Mouse (Mus musculus): ENCODE results near the gene Ms4a15.

GRCm38 (mm10) chr19:10952021-10952939 is 40.8 kb downstream of the Ms4a15 start:
- TF ChIP-seq POLR2A (IDR thresholded peaks at IDR 0.05; ENCODE audit: low read depth, low read length) (no peak), MXI1 (IDR thresholded peaks at IDR 0.05; ENCODE audit: low read depth, low read length) (no peak), RCOR1 (conservative IDR thresholded peaks at IDR 0.05; ENCODE audit: low read depth, low read length) (no peak), ZKSCAN1 (IDR thresholded peaks at IDR 0.05; ENCODE audit: borderline replicate concordance, low read depth, low read length) (no peak), HCFC1 (IDR thresholded peaks at IDR 0.05; ENCODE audit: low read depth, low read length) (no peak), MAFK (IDR thresholded peaks at IDR 0.05; ENCODE audit: insufficient replicate concordance, low read length) (no peak), MEF2A (IDR thresholded peaks at IDR 0.05; ENCODE audit: borderline replicate concordance, low read depth, low read length) (no peak), EP300 (IDR thresholded peaks at IDR 0.05; ENCODE audit: low read length) (no peak), CHD1 (IDR thresholded peaks at IDR 0.05; ENCODE audit: low read depth, low read length) (no peak), CHD2 (IDR thresholded peaks at IDR 0.05; ENCODE audit: low read length) (no peak), ZC3H11A (IDR thresholded peaks at IDR 0.05; ENCODE audit: low read depth, low read length) (no peak), TBP (conservative IDR thresholded peaks at IDR 0.05; ENCODE audit: low read depth, low read length) (no peak), CTCF (conservative IDR thresholded peaks at IDR 0.05 in 1 of 2, IDR thresholded peaks at IDR 0.05 in 1 of 2; ENCODE audit: low read depth in 2 of 2, low read length in 2 of 2) (no peak)

All from CH12.LX (cell line).